Mouse (Mus musculus) heart, embryonic 14.5 days (tissue): ENCODE measurements at regions not wholly inside any gene's neighbourhood (a gene's known extent, or its start where the extent isn't known, plus 50 kb on each side); places are given as distances from the start of the nearest gene placed in this dataset.

Experiments
- ATAC-seq: fragments of 200-750 bp; cut with Nextera tagmentation; 2 replicates; pipeline ENCODE4 v1.8.0; 2017; ENCODE audit warnings: low read depth, moderate TSS enrichment; ENCODE audit not compliant: insufficient number of reproducible peaks, insufficient read depth, low FRiP score
- H3K27ac ChIP-seq, 2 experiments: fragments of 200-500 bp in 1 of 2; fragments of 300-500 bp in 1 of 2; sonication (generic) in 1 of 2; replicated peaks in 1 of 2; 2 replicates each; pipeline ENCODE4 v1.5.1; 2012 to 2014; ENCODE audit warnings: low read depth in 2 of 2, low read length in 2 of 2, control low read depth in 1 of 2, mild to moderate bottlenecking in 1 of 2, mixed read lengths in 1 of 2; ENCODE audit not compliant: control insufficient read depth in 1 of 2, insufficient read depth in 1 of 2
- H3K27me3 ChIP-seq: fragments of 300-500 bp; sonication (generic); 2 replicates; pipeline ENCODE4 v1.6.1; 2014; ENCODE audit warnings: mild to moderate bottlenecking, low read length, control low read depth; ENCODE audit not compliant: control insufficient read depth, insufficient read depth
- H3K36me3 ChIP-seq: fragments of 300-500 bp; sonication (generic); 2 replicates; pipeline ENCODE4 v1.6.1; 2014; ENCODE audit warnings: mild to moderate bottlenecking, control low read depth, low read length, mixed read lengths; ENCODE audit not compliant: control insufficient read depth, insufficient read depth
- H3K4me1 ChIP-seq, 2 experiments: fragments of 200-500 bp in 1 of 2; fragments of 300-500 bp in 1 of 2; sonication (generic) in 1 of 2; 2 replicates each; pipeline ENCODE4 v1.6.1; 2012 to 2014; ENCODE audit warnings: low read length in 2 of 2, control low read depth in 1 of 2, mixed read lengths in 1 of 2; ENCODE audit not compliant: control insufficient read depth in 2 of 2, insufficient read depth in 2 of 2
- H3K4me2 ChIP-seq: fragments of 300-500 bp; sonication (generic); 2 replicates; pipeline ENCODE4 v1.6.1; 2014; ENCODE audit warnings: mild to moderate bottlenecking, low read length
- H3K4me3 ChIP-seq, 2 experiments: fragments of 200-500 bp in 1 of 2; fragments of 300-500 bp in 1 of 2; sonication (generic) in 1 of 2; 2 replicates each; pipeline ENCODE4 v1.5.1; 2012 to 2014; ENCODE audit warnings: low read length in 2 of 2, mild to moderate bottlenecking in 2 of 2, control low read depth in 1 of 2, low read depth in 1 of 2, moderate library complexity in 1 of 2; ENCODE audit not compliant: control insufficient read depth in 1 of 2, insufficient read depth in 1 of 2
- H3K9ac ChIP-seq: fragments of 300-500 bp; sonication (generic); 2 replicates; pipeline ENCODE4 v1.6.1; 2014; ENCODE audit warnings: mild to moderate bottlenecking, low read length
- H3K9me3 ChIP-seq: fragments of 300-500 bp; sonication (generic); 2 replicates; pipeline ENCODE4 v1.6.1; 2016; ENCODE audit warnings: low read length, control low read depth; ENCODE audit not compliant: control insufficient read depth
- WGBS: fragments of 180-500 bp; shearing (Covaris S2); extraction: QIAGEN DNeasy Blood & Tissue Kit; methylation state at CpG from one replicate; pipeline ENCODE4 v1.1.7; 2014; 5-methylcytosine and 5-hydroxymethylcytosine counted together

GRCm38 (mm10) chr1:13424524-13424923 lies 2010.6 kb downstream of the A830018L16Rik start:
- no peak overlapping the region for H3K4me2 ChIP-seq
- H3K9ac ChIP-seq = no peak overlapping the region
- H3K27me3 ChIP-seq = no peaks in the 10 kb centered on the region
- no peak overlapping the region for H3K27ac ChIP-seq
- H3K36me3 ChIP-seq = no peaks in the 10 kb centered on the region
- no peak overlapping the region for H3K4me3 ChIP-seq
- no peaks in the 10 kb centered on the region for H3K9me3 ChIP-seq
- H3K4me1 ChIP-seq = peaks cover 0 to 8% of the 10 kb centered on the region in 2 experiments; a peak in 1 of 4 replicates
- ATAC-seq = no peak

- peaks cover 0 to 8% of the 10 kb centered on the region in 2 experiments; a peak in 1 of 4 replicates for H3K4me1 ChIP-seq
- ATAC-seq = no peak
- peak overlapping the region; percentile 46 to 49; a peak in 3 of 4 replicates for H3K4me3 ChIP-seq
- peak overlapping the region; percentile 55 for H3K9ac ChIP-seq
- H3K27ac ChIP-seq = no peak overlapping the region
- H3K27me3 ChIP-seq = no peaks in the 10 kb centered on the region
- no peaks in the 10 kb centered on the region for H3K9me3 ChIP-seq
- no peaks in the 10 kb centered on the region for H3K36me3 ChIP-seq
- peak overlapping the region; percentile 62 for H3K4me2 ChIP-seq
- 23% methylated on average over 9 of the region's 9 CpGs for WGBS
Observed at GRCm38 (mm10) chr1:13425601-13426327, 2011.9 kb downstream of the A830018L16Rik start.

- Histone ChIP-seq H3K9me3 (no peaks in the 10 kb centered on the region), H3K4me2 (peak overlapping the region; percentile 62), H3K4me3 (peak overlapping the region; percentile 46 to 49), H3K4me1 (peaks cover 0 to 8% of the 10 kb centered on the region in 2 experiments; a peak in 1 of 4 replicates), H3K27me3 (no peaks in the 10 kb centered on the region), H3K36me3 (no peaks in the 10 kb centered on the region), H3K27ac (peak overlapping the region; percentile 12 to 41; a peak in 2 of 4 replicates), H3K9ac (peak overlapping the region; percentile 55)
- 3% methylated on average over 30 of the region's 30 CpGs for whole genome bisulfite sequencing
- no peak; the same call in 1 of the 2 replicates for ATAC-seq
Observed at GRCm38 (mm10) chr1:13426328-13427067, 2012.6 kb downstream of the A830018L16Rik start.

- WGBS = 65% methylated on average over 5 of the region's 5 CpGs
- no peak overlapping the region for H3K9ac ChIP-seq
Observed at GRCm38 (mm10) chr1:13427068-13427434, 2013.1 kb downstream of the A830018L16Rik start.

GRCm38 (mm10) chr1:13427501-13428207 lies 2013.7 kb downstream of the A830018L16Rik start:
- ATAC-seq = no peak
- H3K9me3 ChIP-seq = no peaks in the 10 kb centered on the region
- H3K27me3 ChIP-seq = no peaks in the 10 kb centered on the region
- H3K36me3 ChIP-seq = no peaks in the 10 kb centered on the region
- WGBS = 60% methylated on average over 11 of the region's 11 CpGs
- peaks cover 0 to 8% of the 10 kb centered on the region in 2 experiments; a peak in 1 of 4 replicates for H3K4me1 ChIP-seq
- peak overlapping the region in 1 of 2 experiments; percentile 16; a peak in 1 of 4 replicates for H3K27ac ChIP-seq
- H3K4me3 ChIP-seq = no peak overlapping the region
- H3K4me2 ChIP-seq = no peak overlapping the region
- H3K9ac ChIP-seq = no peak overlapping the region

More at GRCm38 (mm10) chr1:13427068-13427434, 2013.1 kb downstream of the A830018L16Rik start:
- peak overlapping the region in 1 of 2 experiments; percentile 49; a peak in 2 of 4 replicates for H3K4me3 ChIP-seq
- no peak overlapping the region for H3K27ac ChIP-seq
- no peaks in the 10 kb centered on the region for H3K36me3 ChIP-seq
- no peaks in the 10 kb centered on the region for H3K9me3 ChIP-seq
- H3K27me3 ChIP-seq = no peaks in the 10 kb centered on the region
- ATAC-seq = no peak
- peaks cover 0 to 8% of the 10 kb centered on the region in 2 experiments; a peak in 1 of 4 replicates for H3K4me1 ChIP-seq
- H3K4me2 ChIP-seq = peak overlapping the region; percentile 62

GRCm38 (mm10) chr1:13437747-13438394 lies 2024.0 kb downstream of the A830018L16Rik start:
- no peaks in the 10 kb centered on the region for H3K36me3 ChIP-seq
- no peak for ATAC-seq
- no peak overlapping the region for H3K4me2 ChIP-seq
- no peak overlapping the region for H3K27ac ChIP-seq
- H3K9ac ChIP-seq = no peak overlapping the region
- H3K27me3 ChIP-seq = no peaks in the 10 kb centered on the region
- 69% methylated on average over 6 of the region's 6 CpGs for WGBS
- no peak overlapping the region for H3K4me3 ChIP-seq
- H3K9me3 ChIP-seq = no peaks in the 10 kb centered on the region
- no peaks in the 10 kb centered on the region for H3K4me1 ChIP-seq

- Histone ChIP-seq H3K27ac (no peak overlapping the region), H3K4me2 (no peak overlapping the region), H3K27me3 (no peaks in the 10 kb centered on the region), H3K36me3 (no peaks in the 10 kb centered on the region), H3K9ac (no peak overlapping the region), H3K4me3 (no peak overlapping the region), H3K9me3 (no peaks in the 10 kb centered on the region), H3K4me1 (no peaks in the 10 kb centered on the region)
- no peak for ATAC-seq
- WGBS = 67% methylated on average over 6 of the region's 6 CpGs
Observed at GRCm38 (mm10) chr1:13442366-13442765, 2028.5 kb downstream of the A830018L16Rik start.
